Mouse (Mus musculus) heart, adult 2 months (tissue): ENCODE data around the gene Map3k1.

Source experiments
- CTCF ChIP-seq: fragments of 200-600 bp; IDR thresholded peaks from 2 replicates; pipeline ENCODE4 v1.8.1; 2022; ENCODE audit warnings: antibody characterized with exemption, mild to moderate bottlenecking, moderate library complexity
- EP300 ChIP-seq: fragments of 200-500 bp; IDR thresholded peaks from 2 replicates; pipeline ENCODE4 v1.6.1; 2011; ENCODE audit warnings: low read depth, low read length, control low read depth; ENCODE audit not compliant: insufficient read depth
- POLR2A ChIP-seq: fragments of 200-500 bp; IDR thresholded peaks from 2 replicates; pipeline ENCODE4 v1.6.1; 2011; ENCODE audit warnings: mild to moderate bottlenecking, low read depth, low read length, control low read depth; ENCODE audit not compliant: insufficient read depth

GRCm38 (mm10) chr13:111779471-111779870, 29.3 kb downstream of the Map3k1 start:
- TF ChIP-seq CTCF (no peak), EP300 (no peak), POLR2A (no peak)
